Mouse (Mus musculus) myocyte (in vitro differentiated cells): ENCODE results near the gene Stk39. TPM values are rescaled to one million over a fixed set of nuclear protein-coding genes. Genes with fewer than 3 reads are reported as not detected.

ENCODE experiments used
- H3K27me3 ChIP-seq: one replicate; pipeline ENCODE4 v1.6.1; 2011; ENCODE audit not compliant: control insufficient read depth, insufficient read depth, insufficient read length
- H3K36me3 ChIP-seq: one replicate; pipeline ENCODE4 v1.6.1; 2011; ENCODE audit not compliant: control insufficient read depth, insufficient read depth
- H3K4me2 ChIP-seq: one replicate; pipeline ENCODE4 v1.6.1; 2011; ENCODE audit warnings: low read depth, control low read depth
- H3K4me3 ChIP-seq: one replicate; pipeline ENCODE4 v1.5.1; 2011; ENCODE audit warnings: mild to moderate bottlenecking, control low read depth, moderate library complexity
- H3K79me2 ChIP-seq: one replicate; pipeline ENCODE4 v1.6.1; 2011; ENCODE audit not compliant: control insufficient read depth, insufficient read depth
- H3ac ChIP-seq: one replicate; pipeline ENCODE4 v1.6.1; 2011; ENCODE audit not compliant: control insufficient read depth, insufficient read length
- CEBPB ChIP-seq: IDR thresholded peaks from 2 replicates; pipeline ENCODE4 v1.6.1; 2011; ENCODE audit warnings: mild to moderate bottlenecking, moderate library complexity; ENCODE audit not compliant: poor library complexity, insufficient read depth, severe bottlenecking
- E2F4 ChIP-seq: IDR thresholded peaks from one replicate; pipeline ENCODE4 v1.6.1; 2011; ENCODE audit warnings: mild to moderate bottlenecking, control low read depth, moderate library complexity; ENCODE audit not compliant: insufficient read depth
- MAX ChIP-seq: IDR thresholded peaks from one replicate; pipeline ENCODE4 v1.6.1; 2011; ENCODE audit warnings: low read depth, mild to moderate bottlenecking, control low read depth
- MYOD1 ChIP-seq, 3 experiments: IDR thresholded peaks; one replicate each; pipeline ENCODE4 v1.6.1; 2011; ENCODE audit warnings: control low read depth in 2 of 3, low read depth in 2 of 3, mild to moderate bottlenecking in 2 of 3, moderate library complexity in 1 of 3; ENCODE audit not compliant: insufficient read length in 2 of 3, control insufficient read depth in 1 of 3
- MYOG ChIP-seq, 3 experiments: IDR thresholded peaks; one replicate each; pipeline ENCODE4 v1.6.1; 2011; ENCODE audit warnings: control low read depth in 2 of 3, low read depth in 2 of 3, mild to moderate bottlenecking in 2 of 3; ENCODE audit not compliant: insufficient read length in 2 of 3, control insufficient read depth in 1 of 3, insufficient read depth in 1 of 3
- POLR2A ChIP-seq: IDR thresholded peaks from one replicate; pipeline ENCODE4 v1.6.1; 2011; ENCODE audit warnings: low read depth, mild to moderate bottlenecking, control low read depth, moderate library complexity; ENCODE audit not compliant: insufficient read length
- POLR2AphosphoS2 ChIP-seq: IDR thresholded peaks from one replicate; pipeline ENCODE4 v1.6.1; 2011; ENCODE audit warnings: low read depth, control low read depth; ENCODE audit not compliant: insufficient read length
- REST ChIP-seq: IDR thresholded peaks from one replicate; pipeline ENCODE4 v1.6.1; 2011; ENCODE audit warnings: mild to moderate bottlenecking, control low read depth, moderate library complexity; ENCODE audit not compliant: insufficient read depth, insufficient read length
- SRF ChIP-seq: IDR thresholded peaks from one replicate; pipeline ENCODE4 v1.6.1; 2011; ENCODE audit warnings: low read depth; ENCODE audit not compliant: control insufficient read depth, insufficient read length
- TCF12 ChIP-seq: IDR thresholded peaks from one replicate; pipeline ENCODE4 v1.6.1; 2011; ENCODE audit warnings: mild to moderate bottlenecking, control low read depth; ENCODE audit not compliant: poor library complexity, insufficient read depth, severe bottlenecking
- TCF3 ChIP-seq: IDR thresholded peaks from one replicate; pipeline ENCODE4 v1.6.1; 2011; ENCODE audit warnings: low read depth, control low read depth; ENCODE audit not compliant: insufficient read length
- USF1 ChIP-seq: IDR thresholded peaks from one replicate; pipeline ENCODE4 v1.6.1; 2011; ENCODE audit warnings: low read depth, mild to moderate bottlenecking, control low read depth, moderate library complexity
- polyA plus RNA-seq: library from polyadenylated mRNA; unstranded; fragments of >200 nt; fragmentation: generic; extraction: Trizol; gene quantifications from one replicate; pipeline ENCODE4 v1.2.1, GENCODE M21; 2012; ENCODE audit warnings: missing spikeins

Gene Stk39
- polyA plus RNA-seq, 1 experiment = 4.7 TPM

DNA sequence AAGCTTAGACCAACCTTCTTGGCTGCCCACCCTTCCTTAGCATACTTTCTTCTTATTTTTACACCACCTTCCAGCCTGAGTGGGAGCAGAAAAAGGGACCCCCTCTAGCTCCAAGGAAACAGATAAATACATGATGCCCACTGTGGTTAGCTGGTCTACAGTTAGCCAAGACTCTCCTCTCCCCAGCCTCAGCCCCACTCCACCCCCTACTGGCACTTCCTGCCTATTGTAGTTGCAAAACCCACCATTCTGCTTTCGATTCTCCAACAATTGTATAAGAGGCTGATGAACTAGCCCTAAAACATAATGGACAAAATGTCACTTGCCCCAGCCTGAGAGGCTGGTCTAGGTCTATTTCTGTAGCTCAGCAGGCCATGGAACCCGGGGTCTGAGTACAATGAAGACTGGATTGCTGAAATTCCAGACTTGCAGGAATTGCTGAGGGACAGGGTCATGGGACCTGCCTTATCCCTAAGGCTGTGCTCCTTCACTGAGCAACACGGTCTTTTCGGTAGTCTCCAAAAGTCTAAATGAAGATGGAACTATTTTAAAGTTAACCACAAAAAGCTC lies 222.1 kb downstream of the Stk39 start:
- H3K79me2 ChIP-seq = no peaks in the 10 kb centered on the region
- H3K27me3 ChIP-seq = no peaks in the 10 kb centered on the region
- no peak overlapping the region for H3K4me2 ChIP-seq
- H3K4me3 ChIP-seq = no peak overlapping the region
- no peaks in the 10 kb centered on the region for H3K36me3 ChIP-seq
- TF ChIP-seq E2F4 = no peak
- no peak for TF ChIP-seq SRF
- no peak for TF ChIP-seq USF1
- TF ChIP-seq POLR2A = no peak
- no peak for TF ChIP-seq REST
- TF ChIP-seq MYOD1 (IDR thresholded peaks at IDR 0.05; ENCODE audit: control insufficient read depth in 1 of 3, insufficient read length in 2 of 3, low read depth in 2 of 3) = no peak
- no peak for TF ChIP-seq CEBPB
- TF ChIP-seq TCF3 = no peak
- no peak for TF ChIP-seq MAX
- no peak for TF ChIP-seq TCF12
- TF ChIP-seq POLR2AphosphoS2 = no peak
- no peak for TF ChIP-seq MYOG (IDR thresholded peaks at IDR 0.05; ENCODE audit: control insufficient read depth in 1 of 3, insufficient read depth in 1 of 3, insufficient read length in 2 of 3, low read depth in 2 of 3)
- no peak overlapping the region for H3ac ChIP-seq

DNA sequence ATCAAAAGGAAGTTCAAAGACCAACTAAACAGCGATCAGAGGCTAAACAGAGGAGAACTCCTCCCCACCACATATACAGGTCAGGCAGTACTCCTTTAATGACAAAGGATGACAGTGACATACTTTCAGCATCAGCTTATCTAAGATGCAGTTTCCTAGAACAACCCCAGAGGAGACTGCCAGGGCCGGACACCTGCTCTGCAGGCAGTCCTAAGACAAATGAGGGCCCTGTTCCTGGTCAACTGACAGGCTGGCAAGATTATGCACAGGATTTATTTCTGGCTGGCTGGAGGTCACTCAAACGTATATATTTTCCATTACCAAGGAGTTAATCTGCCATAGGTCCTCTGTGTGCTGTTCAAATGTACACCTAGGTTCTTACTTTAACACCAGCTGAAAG lies 225.8 kb downstream of the Stk39 start:
- Histone ChIP-seq H3K27me3 (no peaks in the 10 kb centered on the region), H3K4me3 (no peak overlapping the region), H3K4me2 (no peak overlapping the region), H3K36me3 (no peaks in the 10 kb centered on the region), H3ac (no peak overlapping the region), H3K79me2 (no peaks in the 10 kb centered on the region)
- TF ChIP-seq REST = no peak

DNA sequence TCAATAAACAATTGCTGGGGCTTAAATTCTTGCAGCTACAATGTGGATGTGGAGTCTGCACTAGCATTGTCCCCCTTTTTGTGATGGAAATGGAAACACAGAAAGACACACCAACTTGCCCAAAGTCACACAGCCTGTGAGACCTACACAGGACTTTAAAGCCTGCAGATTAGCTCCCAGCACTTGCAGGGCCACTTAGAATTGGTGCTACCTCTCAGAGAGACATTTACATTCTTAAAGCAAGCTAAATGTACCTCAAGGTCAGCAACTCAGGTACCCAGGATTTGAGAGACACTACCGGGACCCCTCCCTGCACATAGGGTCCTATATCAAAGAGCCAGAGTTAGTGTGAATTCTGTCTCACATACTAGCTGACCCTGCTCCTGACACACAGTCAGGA lies 227.5 kb downstream of the Stk39 start:
- no peaks in the 10 kb centered on the region for H3K36me3 ChIP-seq
- no peak for TF ChIP-seq MYOD1 (IDR thresholded peaks at IDR 0.05; ENCODE audit: control insufficient read depth in 1 of 3, insufficient read length in 2 of 3, low read depth in 2 of 3)
- TF ChIP-seq USF1 = no peak
- no peak for TF ChIP-seq POLR2A
- TF ChIP-seq TCF12 = no peak
- no peak for TF ChIP-seq TCF3
- no peak for TF ChIP-seq CEBPB
- no peak for TF ChIP-seq E2F4
- TF ChIP-seq MYOG (IDR thresholded peaks at IDR 0.05; ENCODE audit: control insufficient read depth in 1 of 3, insufficient read depth in 1 of 3, insufficient read length in 2 of 3, low read depth in 2 of 3) = no peak
- no peak for TF ChIP-seq REST
- no peak for TF ChIP-seq MAX
- no peak for TF ChIP-seq SRF
- TF ChIP-seq POLR2AphosphoS2 = no peak
- no peaks in the 10 kb centered on the region for H3K27me3 ChIP-seq
- H3ac ChIP-seq = no peak overlapping the region
- H3K79me2 ChIP-seq = no peaks in the 10 kb centered on the region
- no peak overlapping the region for H3K4me2 ChIP-seq
- H3K4me3 ChIP-seq = no peak overlapping the region

DNA sequence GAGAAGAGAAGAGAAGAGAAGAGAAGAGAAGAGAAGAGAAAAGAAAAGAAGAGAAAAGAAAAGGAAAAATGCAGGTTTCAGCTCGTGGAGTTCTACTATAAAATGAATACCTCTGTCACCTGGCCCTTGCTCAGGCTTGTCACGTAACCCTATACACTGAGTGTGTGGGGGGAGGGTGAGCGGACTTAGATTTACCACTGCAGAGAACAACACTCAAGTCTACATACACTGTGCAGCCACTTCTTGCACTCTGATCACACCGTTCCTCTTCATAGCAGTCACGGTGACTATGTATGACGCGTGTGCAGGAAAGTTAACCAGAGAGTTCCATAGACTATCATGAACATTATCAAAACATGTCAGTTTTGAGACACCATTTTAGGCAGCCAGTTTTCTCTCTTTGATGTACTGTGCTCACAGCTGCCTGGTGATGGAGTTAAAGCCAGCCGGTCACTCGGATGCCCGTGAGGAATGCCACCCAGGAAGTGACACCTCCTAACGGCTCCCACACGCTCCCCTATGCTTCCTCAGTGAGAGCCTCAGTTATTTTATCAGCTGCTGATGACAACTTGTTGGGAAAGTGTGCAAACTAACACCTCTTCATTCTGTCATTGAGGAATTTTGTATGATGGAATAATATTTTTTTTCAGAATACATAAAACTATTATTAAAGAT lies 228.1 kb downstream of the Stk39 start:
- H3ac ChIP-seq = no peak overlapping the region
- TF ChIP-seq SRF (no peak), MAX (no peak), POLR2A (no peak), TCF3 (no peak), E2F4 (no peak), MYOD1 (IDR thresholded peaks at IDR 0.05; ENCODE audit: control insufficient read depth in 1 of 3, insufficient read length in 2 of 3, low read depth in 2 of 3) (no peak)
- H3K4me2 ChIP-seq = no peak overlapping the region
- H3K4me3 ChIP-seq = no peak overlapping the region
- no peaks in the 10 kb centered on the region for H3K27me3 ChIP-seq
- no peaks in the 10 kb centered on the region for H3K36me3 ChIP-seq
- H3K79me2 ChIP-seq = no peaks in the 10 kb centered on the region

DNA sequence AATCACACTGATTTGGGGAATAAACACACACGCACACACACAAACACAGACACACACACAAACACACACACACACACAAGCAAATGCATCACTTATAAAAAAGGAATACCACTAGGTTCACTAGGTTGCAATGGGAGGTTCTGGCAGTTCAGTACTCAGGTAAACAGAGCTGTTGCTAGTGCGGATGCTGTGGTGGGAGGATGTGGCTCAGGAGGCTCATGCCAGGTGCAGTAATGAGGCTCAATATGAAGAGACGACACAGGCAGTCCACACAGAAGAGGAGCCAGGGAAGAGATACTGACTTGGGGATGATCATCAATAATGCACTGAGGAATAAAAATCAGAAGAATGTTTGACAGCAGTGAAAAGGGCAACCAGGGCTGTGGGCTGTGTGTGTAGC lies 228.8 kb downstream of the Stk39 start:
- no peak overlapping the region for H3ac ChIP-seq

More for the DNA sequence above, 228.8 kb downstream of the Stk39 start:
- Histone ChIP-seq H3K4me3 (no peak overlapping the region), H3K79me2 (no peaks in the 10 kb centered on the region), H3K4me2 (no peak overlapping the region), H3K36me3 (no peaks in the 10 kb centered on the region), H3K27me3 (no peaks in the 10 kb centered on the region)
- TF ChIP-seq USF1 = no peak
- no peak for TF ChIP-seq TCF3
- no peak for TF ChIP-seq TCF12
